Mouse (Mus musculus) intestine, embryonic 16.5 days (tissue): ENCODE data around the gene Mettl11b. TPM values are rescaled to one million over a fixed set of nuclear protein-coding genes. Genes with fewer than 3 reads are reported as not detected.

Experiments used
- ATAC-seq: fragments of 200-750 bp; cut with Nextera tagmentation; 2 replicates; pipeline ENCODE4 v1.8.0; 2017; ENCODE audit warnings: moderate TSS enrichment, moderate library complexity
- H3K27ac ChIP-seq: fragments of 300-500 bp; sonication (generic); 2 replicates; pipeline ENCODE4 v1.5.1; 2014; ENCODE audit warnings: mild to moderate bottlenecking, low read length
- H3K27me3 ChIP-seq: fragments of 300-500 bp; sonication (generic); replicated peaks from 2 replicates; pipeline ENCODE4 v1.6.1; 2014; ENCODE audit warnings: low read length, control low read depth, mixed read lengths; ENCODE audit not compliant: control insufficient read depth, insufficient read depth
- H3K36me3 ChIP-seq: fragments of 300-500 bp; sonication (generic); 2 replicates; pipeline ENCODE4 v1.6.1; 2014; ENCODE audit warnings: low read length, control low read depth; ENCODE audit not compliant: control insufficient read depth, insufficient read depth
- H3K4me1 ChIP-seq: fragments of 300-500 bp; sonication (generic); 2 replicates; pipeline ENCODE4 v1.6.1; 2014; ENCODE audit warnings: low read length, control low read depth, mixed read lengths; ENCODE audit not compliant: control insufficient read depth, insufficient read depth
- H3K4me2 ChIP-seq: fragments of 300-500 bp; sonication (generic); 2 replicates; pipeline ENCODE4 v1.6.1; 2014; ENCODE audit warnings: low read depth, low read length, control low read depth
- H3K4me3 ChIP-seq: fragments of 300-500 bp; sonication (generic); 2 replicates; pipeline ENCODE4 v1.5.1; 2014; ENCODE audit warnings: mild to moderate bottlenecking, low read length
- H3K9ac ChIP-seq: fragments of 300-500 bp; sonication (generic); 2 replicates; pipeline ENCODE4 v1.6.1; 2014; ENCODE audit warnings: low read depth, low read length
- H3K9me3 ChIP-seq: fragments of 300-500 bp; sonication (generic); 2 replicates; pipeline ENCODE4 v1.6.1; 2016; ENCODE audit warnings: low read length, control low read depth; ENCODE audit not compliant: control insufficient read depth
- WGBS: fragments of 180-500 bp; shearing (Covaris S2); extraction: QIAGEN DNeasy Blood & Tissue Kit; methylation state at CpG from one replicate; pipeline ENCODE4 v1.1.7; 2014; 5-methylcytosine and 5-hydroxymethylcytosine counted together
- polyA plus RNA-seq: library from polyadenylated mRNA; unstranded; fragments of >200 nt; fragmentation: Nextera tagmentation; extraction: Ambion mirVana; gene quantifications from 2 replicates; pipeline ENCODE4 v1.2.1, GENCODE M21; 2015

Gene Mettl11b
- polyA plus RNA-seq, 1 experiment from 2014 or later, result not detected

GRCm38 (mm10) chr1:163699702-163700101 lies 25.3 kb downstream of the Mettl11b start:
- Histone ChIP-seq H3K4me2 (no peak overlapping the region), H3K4me3 (no peak overlapping the region), H3K27ac (no peak overlapping the region), H3K9ac (no peak overlapping the region), H3K9me3 (no peaks in the 10 kb centered on the region), H3K27me3 (no peaks in the 10 kb centered on the region), H3K4me1 (no peaks in the 10 kb centered on the region), H3K36me3 (no peaks in the 10 kb centered on the region)
- no peak for ATAC-seq
- WGBS, result 90% methylated on average over 3 of the region's 3 CpGs

GRCm38 (mm10) chr1:163691860-163692259 lies 33.2 kb downstream of the Mettl11b start:
- no peak for ATAC-seq
- Histone ChIP-seq H3K9me3 (no peaks in the 10 kb centered on the region), H3K27me3 (no peaks in the 10 kb centered on the region), H3K4me2 (no peak overlapping the region), H3K27ac (no peak overlapping the region), H3K9ac (no peak overlapping the region), H3K36me3 (no peaks in the 10 kb centered on the region), H3K4me3 (no peak overlapping the region), H3K4me1 (no peaks in the 10 kb centered on the region)
- 73% methylated on average over 3 of the region's 3 CpGs for WGBS

GRCm38 (mm10) chr1:163682935-163683430 lies 42.0 kb downstream of the Mettl11b start:
- no peak for ATAC-seq
- no peaks in the 10 kb centered on the region for H3K4me1 ChIP-seq
- no peak overlapping the region for H3K27ac ChIP-seq
- H3K9ac ChIP-seq, result no peak overlapping the region
- no peaks in the 10 kb centered on the region for H3K9me3 ChIP-seq
- no peak overlapping the region for H3K4me3 ChIP-seq
- H3K36me3 ChIP-seq, result no peaks in the 10 kb centered on the region
- no peaks in the 10 kb centered on the region for H3K27me3 ChIP-seq
- 74% methylated on average over 2 of the region's 2 CpGs for WGBS
- H3K4me2 ChIP-seq, result no peak overlapping the region

GRCm38 (mm10) chr1:163682127-163682526 lies 42.9 kb downstream of the Mettl11b start:
- H3K9ac ChIP-seq, result no peak overlapping the region
- H3K4me2 ChIP-seq, result no peak overlapping the region
- no peak for ATAC-seq
- no peaks in the 10 kb centered on the region for H3K4me1 ChIP-seq
- H3K27ac ChIP-seq, result no peak overlapping the region
- H3K9me3 ChIP-seq, result no peaks in the 10 kb centered on the region
- WGBS, result 32% methylated on average over 3 of the region's 3 CpGs
- H3K4me3 ChIP-seq, result no peak overlapping the region
- no peaks in the 10 kb centered on the region for H3K27me3 ChIP-seq
- H3K36me3 ChIP-seq, result no peaks in the 10 kb centered on the region

GRCm38 (mm10) chr1:163672866-163673265 lies 52.2 kb downstream of the Mettl11b start:
- Histone ChIP-seq H3K9me3 (no peaks in the 10 kb centered on the region), H3K27me3 (no peaks in the 10 kb centered on the region), H3K4me1 (no peaks in the 10 kb centered on the region), H3K4me3 (no peak overlapping the region), H3K27ac (no peak overlapping the region), H3K36me3 (no peaks in the 10 kb centered on the region), H3K4me2 (no peak overlapping the region), H3K9ac (no peak overlapping the region)
- WGBS, result 83% methylated on average over 3 of the region's 3 CpGs
- no peak for ATAC-seq

GRCm38 (mm10) chr1:163671326-163671725 lies 53.7 kb downstream of the Mettl11b start:
- H3K4me3 ChIP-seq, result no peak overlapping the region
- no peaks in the 10 kb centered on the region for H3K4me1 ChIP-seq
- no peaks in the 10 kb centered on the region for H3K36me3 ChIP-seq
- H3K27ac ChIP-seq, result no peak overlapping the region
- no peak overlapping the region for H3K4me2 ChIP-seq
- no peaks in the 10 kb centered on the region for H3K9me3 ChIP-seq
- H3K27me3 ChIP-seq, result no peaks in the 10 kb centered on the region
- no peak overlapping the region for H3K9ac ChIP-seq
- no peak for ATAC-seq
- WGBS, result 67% methylated on average over 4 of the region's 4 CpGs

GRCm38 (mm10) chr1:163670702-163671101 lies 54.3 kb downstream of the Mettl11b start:
- WGBS, result 23% methylated on average over 4 of the region's 4 CpGs
- Histone ChIP-seq H3K9ac (no peak overlapping the region), H3K9me3 (no peaks in the 10 kb centered on the region), H3K27me3 (no peaks in the 10 kb centered on the region), H3K27ac (no peak overlapping the region), H3K36me3 (no peaks in the 10 kb centered on the region), H3K4me3 (no peak overlapping the region), H3K4me1 (no peaks in the 10 kb centered on the region), H3K4me2 (no peak overlapping the region)
- ATAC-seq, result no peak

- ATAC-seq, result no peak
- Histone ChIP-seq H3K27me3 (no peaks in the 10 kb centered on the region), H3K36me3 (no peaks in the 10 kb centered on the region), H3K4me3 (no peak overlapping the region), H3K4me1 (no peaks in the 10 kb centered on the region), H3K9ac (no peak overlapping the region), H3K4me2 (no peak overlapping the region), H3K9me3 (no peaks in the 10 kb centered on the region), H3K27ac (no peak overlapping the region)
- WGBS, result 85% methylated on average over 4 of the region's 4 CpGs
Measured at GRCm38 (mm10) chr1:163669936-163670335, 55.1 kb downstream of the Mettl11b start.

GRCm38 (mm10) chr1:163662416-163662815 lies 62.6 kb downstream of the Mettl11b start:
- H3K4me1 ChIP-seq, result no peaks in the 10 kb centered on the region
- no peaks in the 10 kb centered on the region for H3K36me3 ChIP-seq
- no peak for ATAC-seq
- no peak overlapping the region for H3K9ac ChIP-seq
- no peak overlapping the region for H3K4me2 ChIP-seq
- H3K27me3 ChIP-seq, result no peaks in the 10 kb centered on the region
- H3K27ac ChIP-seq, result no peak overlapping the region
- H3K9me3 ChIP-seq, result no peaks in the 10 kb centered on the region
- WGBS, result 80% methylated on average over 1 of the region's 1 CpGs
- H3K4me3 ChIP-seq, result no peak overlapping the region

GRCm38 (mm10) chr1:163658535-163658928 lies 66.5 kb downstream of the Mettl11b start:
- Histone ChIP-seq H3K9me3 (no peaks in the 10 kb centered on the region), H3K27ac (no peak overlapping the region), H3K4me1 (no peaks in the 10 kb centered on the region), H3K27me3 (no peaks in the 10 kb centered on the region), H3K36me3 (no peaks in the 10 kb centered on the region), H3K9ac (no peak overlapping the region), H3K4me3 (no peak overlapping the region), H3K4me2 (no peak overlapping the region)
- no peak for ATAC-seq
